Mouse (Mus musculus) midbrain, embryonic 11.5 days (tissue): ENCODE measurements around the gene Sco1. TPM values are rescaled to one million over a fixed set of nuclear protein-coding genes. Genes with fewer than 3 reads are reported as not detected.

ENCODE experiments used
- ATAC-seq: fragments of 200-750 bp; cut with Nextera tagmentation; 2 replicates; pipeline ENCODE4 v1.8.0; 2017; ENCODE audit warnings: moderate TSS enrichment, moderate library complexity; ENCODE audit not compliant: low FRiP score
- DNase-seq: peaks from one replicate; pipeline ENCODE4 v3.0.0; 2015; ENCODE audit warnings: low spot score; ENCODE audit errors: missing footprints
- H3K27ac ChIP-seq: fragments of 300-500 bp; sonication (generic); 2 replicates; pipeline ENCODE4 v1.5.1; 2014; ENCODE audit warnings: low read depth, low read length
- H3K27me3 ChIP-seq: fragments of 300-500 bp; sonication (generic); 2 replicates; pipeline ENCODE4 v1.6.1; 2014; ENCODE audit warnings: mild to moderate bottlenecking, low read length, moderate library complexity, mixed read lengths; ENCODE audit not compliant: control insufficient read depth, insufficient read depth
- H3K36me3 ChIP-seq: fragments of 300-500 bp; sonication (generic); 2 replicates; pipeline ENCODE4 v1.6.1; 2014; ENCODE audit warnings: mild to moderate bottlenecking, low read length, moderate library complexity, mixed read lengths; ENCODE audit not compliant: control insufficient read depth, insufficient read depth
- H3K4me1 ChIP-seq: fragments of 300-500 bp; sonication (generic); 2 replicates; pipeline ENCODE4 v1.6.1; 2014; ENCODE audit warnings: low read length; ENCODE audit not compliant: control insufficient read depth, insufficient read depth
- H3K4me2 ChIP-seq: fragments of 300-500 bp; sonication (generic); 2 replicates; pipeline ENCODE4 v1.6.1; 2014; ENCODE audit warnings: mild to moderate bottlenecking, moderate library complexity
- H3K4me3 ChIP-seq: fragments of 300-500 bp; sonication (generic); 2 replicates; pipeline ENCODE4 v1.5.1; 2014; ENCODE audit warnings: low read depth, low read length
- H3K9ac ChIP-seq: fragments of 300-500 bp; sonication (generic); 2 replicates; pipeline ENCODE4 v1.6.1; 2014; ENCODE audit warnings: low read length
- H3K9me3 ChIP-seq: fragments of 300-500 bp; sonication (generic); 2 replicates; pipeline ENCODE4 v1.6.1; 2016; ENCODE audit warnings: low read length; ENCODE audit not compliant: control insufficient read depth
- WGBS: fragments of 180-500 bp; shearing (Covaris S2); extraction: QIAGEN DNeasy Blood & Tissue Kit; methylation state at CpG from one replicate; pipeline ENCODE4 v1.1.7; 2014; 5-methylcytosine and 5-hydroxymethylcytosine counted together
- polyA plus RNA-seq: library from polyadenylated mRNA; unstranded; fragments of >200 nt; fragmentation: Nextera tagmentation; extraction: Ambion mirVana; gene quantifications from 2 replicates; pipeline ENCODE4 v1.2.1, GENCODE M21; 2014

Sco1 gene
- polyA plus RNA-seq, 1 experiment from 2014 or later, result 18.7 TPM

- Histone ChIP-seq H3K9me3 (no peaks in the 10 kb centered on the region), H3K9ac (no peak overlapping the region), H3K36me3 (no peaks in the 10 kb centered on the region), H3K4me2 (no peak overlapping the region), H3K27me3 (no peaks in the 10 kb centered on the region), H3K4me1 (no peaks in the 10 kb centered on the region), H3K27ac (no peak overlapping the region), H3K4me3 (no peak overlapping the region)
- WGBS, result 95% methylated on average over 16 of the region's 16 CpGs
- peak; percentile 39 for DNase-seq
- ATAC-seq, result no peak
Measured at GRCm38 (mm10) chr11:67099241-67099640, 46.8 kb downstream of the Sco1 start.

- 35% methylated on average over 6 of the region's 6 CpGs for WGBS
- Histone ChIP-seq H3K4me2 (no peak overlapping the region), H3K4me3 (no peak overlapping the region), H3K27ac (no peak overlapping the region), H3K27me3 (no peaks in the 10 kb centered on the region), H3K9me3 (no peaks in the 10 kb centered on the region), H3K36me3 (no peaks in the 10 kb centered on the region), H3K4me1 (no peaks in the 10 kb centered on the region), H3K9ac (no peak overlapping the region)
- DNase-seq (peak; percentile 92), ATAC-seq (no peak)
Measured at GRCm38 (mm10) chr11:67100169-67100568, 47.7 kb downstream of the Sco1 start.

- 24% methylated on average over 7 of the region's 8 CpGs for WGBS
- no peak overlapping the region for H3K4me3 ChIP-seq
- H3K9me3 ChIP-seq, result no peaks in the 10 kb centered on the region
- ATAC-seq, result no peak
- no peaks in the 10 kb centered on the region for H3K4me1 ChIP-seq
- H3K4me2 ChIP-seq, result no peak overlapping the region
- H3K9ac ChIP-seq, result no peak overlapping the region
- H3K36me3 ChIP-seq, result no peaks in the 10 kb centered on the region
- no peaks in the 10 kb centered on the region; the same call in 1 of the 2 replicates for H3K27me3 ChIP-seq
- H3K27ac ChIP-seq, result no peak overlapping the region
- peak; percentile 86 for DNase-seq
Measured at GRCm38 (mm10) chr11:67101713-67102112, 49.2 kb downstream of the Sco1 start.

- Histone ChIP-seq H3K27me3 (no peaks in the 10 kb centered on the region; the same call in 1 of the 2 replicates), H3K27ac (no peak overlapping the region), H3K36me3 (no peaks in the 10 kb centered on the region), H3K9ac (no peak overlapping the region), H3K4me2 (no peak overlapping the region), H3K9me3 (no peaks in the 10 kb centered on the region), H3K4me1 (no peaks in the 10 kb centered on the region), H3K4me3 (no peak overlapping the region)
- peak; percentile 37 for DNase-seq
- no peak for ATAC-seq
- WGBS, result 87% methylated on average over 9 of the region's 9 CpGs
Measured at GRCm38 (mm10) chr11:67103256-67103655, 50.8 kb downstream of the Sco1 start.

- WGBS, result 85% methylated on average over 1 of the region's 1 CpGs
Measured at GRCm38 (mm10) chr11:67104242-67104641, 51.8 kb downstream of the Sco1 start.

GRCm38 (mm10) chr11:67104714-67105113 is 52.2 kb downstream of the Sco1 start:
- WGBS, result 78% methylated on average over 11 of the region's 11 CpGs

More at GRCm38 (mm10) chr11:67104242-67104641, 51.8 kb downstream of the Sco1 start:
- H3K4me1 ChIP-seq, result no peaks in the 10 kb centered on the region
- H3K4me3 ChIP-seq, result no peak overlapping the region
- no peaks in the 10 kb centered on the region; the same call in 1 of the 2 replicates for H3K27me3 ChIP-seq
- no peak overlapping the region for H3K9ac ChIP-seq
- H3K27ac ChIP-seq, result no peak overlapping the region
- H3K36me3 ChIP-seq, result no peaks in the 10 kb centered on the region
- no peak overlapping the region for H3K4me2 ChIP-seq
- ATAC-seq, result no peak
- H3K9me3 ChIP-seq, result no peaks in the 10 kb centered on the region
- peak; percentile 28 for DNase-seq

GRCm38 (mm10) chr11:67105689-67106088 is 53.2 kb downstream of the Sco1 start:
- 58% methylated on average over 4 of the region's 4 CpGs for WGBS
- H3K9ac ChIP-seq, result no peak overlapping the region

More at GRCm38 (mm10) chr11:67104714-67105113, 52.2 kb downstream of the Sco1 start:
- ATAC-seq, result no peak
- Histone ChIP-seq H3K4me3 (no peak overlapping the region), H3K4me1 (no peaks in the 10 kb centered on the region), H3K27me3 (no peaks in the 10 kb centered on the region; the same call in 1 of the 2 replicates), H3K4me2 (no peak overlapping the region), H3K9ac (no peak overlapping the region), H3K36me3 (no peaks in the 10 kb centered on the region), H3K27ac (no peak overlapping the region), H3K9me3 (no peaks in the 10 kb centered on the region)
- peak; percentile 66 for DNase-seq

GRCm38 (mm10) chr11:67106973-67107372 is 54.5 kb downstream of the Sco1 start:
- ATAC-seq (no peak), DNase-seq (peak; percentile 17)
- 83% methylated on average over 10 of the region's 10 CpGs for WGBS

More at GRCm38 (mm10) chr11:67105689-67106088, 53.2 kb downstream of the Sco1 start:
- no peaks in the 10 kb centered on the region for H3K36me3 ChIP-seq
- no peaks in the 10 kb centered on the region; the same call in 1 of the 2 replicates for H3K27me3 ChIP-seq
- H3K4me2 ChIP-seq, result no peak overlapping the region
- no peaks in the 10 kb centered on the region for H3K4me1 ChIP-seq
- no peak overlapping the region for H3K4me3 ChIP-seq
- no peak for ATAC-seq
- DNase-seq, result peak; percentile 35
- H3K9me3 ChIP-seq, result no peaks in the 10 kb centered on the region
- H3K27ac ChIP-seq, result no peak overlapping the region

GRCm38 (mm10) chr11:67110168-67110948 is 57.9 kb downstream of the Sco1 start:
- Histone ChIP-seq H3K27me3 (no peaks in the 10 kb centered on the region; the same call in 1 of the 2 replicates), H3K4me3 (no peak overlapping the region), H3K27ac (no peak overlapping the region), H3K9ac (no peak overlapping the region), H3K36me3 (no peaks in the 10 kb centered on the region), H3K4me1 (no peaks in the 10 kb centered on the region), H3K9me3 (no peaks in the 10 kb centered on the region), H3K4me2 (no peak overlapping the region)
- peak; percentile 50 for ATAC-seq
- 36% methylated on average over 5 of the region's 5 CpGs for WGBS
- peak; percentile 93 for DNase-seq

More at GRCm38 (mm10) chr11:67106973-67107372, 54.5 kb downstream of the Sco1 start:
- H3K9me3 ChIP-seq, result no peaks in the 10 kb centered on the region
- no peaks in the 10 kb centered on the region for H3K4me1 ChIP-seq
- no peak overlapping the region for H3K4me2 ChIP-seq
- H3K27ac ChIP-seq, result no peak overlapping the region
- H3K36me3 ChIP-seq, result no peaks in the 10 kb centered on the region
- H3K9ac ChIP-seq, result no peak overlapping the region
- H3K27me3 ChIP-seq, result no peaks in the 10 kb centered on the region; the same call in 1 of the 2 replicates
- no peak overlapping the region for H3K4me3 ChIP-seq
